Mouse (Mus musculus) heart, embryonic 15.5 days (tissue): ENCODE measurements at regions not wholly inside any gene's neighbourhood (a gene's known extent, or its start where the extent isn't known, plus 50 kb on each side); places are given as distances from the start of the nearest gene placed in this dataset.

Experiments used
- ATAC-seq: fragments of 200-750 bp; cut with Nextera tagmentation; replicated peaks from 2 replicates; pipeline ENCODE4 v1.8.0; 2017; ENCODE audit warnings: low read depth, moderate TSS enrichment; ENCODE audit not compliant: insufficient number of reproducible peaks, insufficient read depth, low FRiP score
- H3K27ac ChIP-seq: fragments of 300-500 bp; sonication (generic); 2 replicates; pipeline ENCODE4 v1.5.1; 2015; ENCODE audit warnings: mild to moderate bottlenecking, inconsistent platforms
- H3K27me3 ChIP-seq: fragments of 300-500 bp; sonication (generic); 2 replicates; pipeline ENCODE4 v1.6.1; 2015; ENCODE audit warnings: inconsistent platforms
- H3K36me3 ChIP-seq: fragments of 300-500 bp; sonication (generic); 2 replicates; pipeline ENCODE4 v1.6.1; 2015; ENCODE audit warnings: mild to moderate bottlenecking, inconsistent platforms
- H3K4me1 ChIP-seq: fragments of 300-500 bp; sonication (generic); replicated peaks from 2 replicates; pipeline ENCODE4 v1.6.1; 2015; ENCODE audit warnings: inconsistent platforms
- H3K4me2 ChIP-seq: fragments of 300-500 bp; sonication (generic); 2 replicates; pipeline ENCODE4 v1.6.1; 2015; ENCODE audit warnings: inconsistent platforms, mild to moderate bottlenecking, moderate library complexity
- H3K4me3 ChIP-seq: fragments of 300-500 bp; sonication (generic); 2 replicates; pipeline ENCODE4 v1.5.1; 2015; ENCODE audit warnings: mild to moderate bottlenecking, inconsistent platforms
- H3K9ac ChIP-seq: fragments of 300-500 bp; sonication (generic); 2 replicates; pipeline ENCODE4 v1.6.1; 2015; ENCODE audit warnings: mild to moderate bottlenecking, inconsistent platforms
- H3K9me3 ChIP-seq: fragments of 300-500 bp; sonication (generic); replicated peaks from 2 replicates; pipeline ENCODE4 v1.6.1; 2016; ENCODE audit warnings: inconsistent platforms
- WGBS: fragments of 180-500 bp; shearing (Covaris S2); methylation state at CpG from one replicate; pipeline ENCODE4 v1.1.7; 2015; ENCODE audit warnings: mixed read lengths; 5-methylcytosine and 5-hydroxymethylcytosine counted together

DNA sequence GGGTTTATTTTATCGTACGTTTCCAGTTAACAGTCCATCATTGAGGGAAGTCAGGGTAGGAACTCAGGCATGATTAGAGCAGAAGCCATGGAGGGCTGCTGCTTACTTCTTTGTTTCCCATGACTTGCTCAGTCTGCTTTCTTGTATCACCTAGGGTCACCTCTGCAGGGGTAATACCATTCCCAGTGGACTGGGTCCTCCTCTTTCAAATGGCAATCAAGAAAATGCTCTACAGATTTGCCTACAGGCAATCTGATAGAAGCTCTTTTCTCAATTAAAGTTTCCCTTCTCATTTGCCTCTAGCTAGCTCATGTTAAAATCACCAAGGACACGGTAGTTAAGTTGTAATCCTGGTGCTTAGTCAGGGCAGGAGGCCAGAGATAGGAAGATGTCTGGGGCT lies 72.5 kb upstream of the Mboat1 start:
- Histone ChIP-seq H3K4me1 (no peaks in the 10 kb centered on the region), H3K9ac (no peak overlapping the region), H3K27me3 (no peaks in the 10 kb centered on the region), H3K4me3 (no peak overlapping the region), H3K4me2 (no peak overlapping the region), H3K9me3 (no peaks in the 10 kb centered on the region), H3K36me3 (no peaks in the 10 kb centered on the region), H3K27ac (no peak overlapping the region)
- 68% methylated on average over 3 of the region's 3 CpGs for WGBS
- ATAC-seq: no peak

- Histone ChIP-seq H3K9me3 (no peaks in the 10 kb centered on the region), H3K4me2 (no peak overlapping the region), H3K27me3 (no peaks in the 10 kb centered on the region), H3K4me3 (no peak overlapping the region), H3K27ac (no peak overlapping the region), H3K36me3 (no peaks in the 10 kb centered on the region), H3K4me1 (no peaks in the 10 kb centered on the region), H3K9ac (no peak overlapping the region)
- 79% methylated on average over 4 of the region's 4 CpGs for WGBS
- ATAC-seq: no peak
Measured at GRCm38 (mm10) chr13:30062285-30062684, 74.0 kb upstream of the Mboat1 start.

DNA sequence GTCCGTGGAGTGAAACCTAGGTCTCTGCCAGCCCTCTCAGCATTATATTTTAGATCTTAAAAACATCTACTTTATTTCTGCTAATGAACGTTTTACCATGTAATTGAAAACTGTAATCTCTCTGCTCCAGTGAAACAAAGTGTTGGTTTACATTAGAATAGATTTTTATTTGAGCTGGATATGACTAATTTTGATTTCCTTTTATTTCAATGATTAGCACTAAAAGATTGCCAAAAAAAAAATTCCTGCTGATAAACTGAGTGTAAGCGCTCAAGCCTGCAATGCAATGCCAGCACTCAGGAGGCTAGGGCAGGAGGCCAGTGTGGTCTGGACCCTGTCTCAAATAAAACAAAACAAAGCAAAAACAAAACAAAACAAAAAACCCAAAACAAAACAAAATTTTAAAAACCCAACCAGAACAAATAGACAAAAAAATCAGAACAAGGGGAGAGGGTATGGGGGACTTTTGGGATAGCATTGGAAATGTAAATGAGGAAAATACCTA lies 69.3 kb upstream of the E2f3 start:
- H3K36me3 ChIP-seq: no peaks in the 10 kb centered on the region
- no peak overlapping the region for H3K4me2 ChIP-seq
- no peaks in the 10 kb centered on the region for H3K27me3 ChIP-seq
- 73% methylated on average over 3 of the region's 3 CpGs for WGBS
- H3K4me1 ChIP-seq: no peaks in the 10 kb centered on the region
- H3K9me3 ChIP-seq: no peaks in the 10 kb centered on the region
- H3K9ac ChIP-seq: no peak overlapping the region
- no peak for ATAC-seq
- H3K27ac ChIP-seq: no peak overlapping the region
- no peak overlapping the region for H3K4me3 ChIP-seq

GRCm38 (mm10) chr13:30051891-30052550 lies 66.2 kb upstream of the E2f3 start:
- H3K27me3 ChIP-seq: no peaks in the 10 kb centered on the region
- H3K9me3 ChIP-seq: no peaks in the 10 kb centered on the region
- no peak overlapping the region for H3K27ac ChIP-seq
- no peaks in the 10 kb centered on the region for H3K36me3 ChIP-seq
- no peak overlapping the region for H3K4me3 ChIP-seq
- H3K4me1 ChIP-seq: no peaks in the 10 kb centered on the region
- no peak for ATAC-seq
- no peak overlapping the region for H3K4me2 ChIP-seq
- WGBS: 59% methylated on average over 16 of the region's 16 CpGs
- no peak overlapping the region for H3K9ac ChIP-seq

DNA sequence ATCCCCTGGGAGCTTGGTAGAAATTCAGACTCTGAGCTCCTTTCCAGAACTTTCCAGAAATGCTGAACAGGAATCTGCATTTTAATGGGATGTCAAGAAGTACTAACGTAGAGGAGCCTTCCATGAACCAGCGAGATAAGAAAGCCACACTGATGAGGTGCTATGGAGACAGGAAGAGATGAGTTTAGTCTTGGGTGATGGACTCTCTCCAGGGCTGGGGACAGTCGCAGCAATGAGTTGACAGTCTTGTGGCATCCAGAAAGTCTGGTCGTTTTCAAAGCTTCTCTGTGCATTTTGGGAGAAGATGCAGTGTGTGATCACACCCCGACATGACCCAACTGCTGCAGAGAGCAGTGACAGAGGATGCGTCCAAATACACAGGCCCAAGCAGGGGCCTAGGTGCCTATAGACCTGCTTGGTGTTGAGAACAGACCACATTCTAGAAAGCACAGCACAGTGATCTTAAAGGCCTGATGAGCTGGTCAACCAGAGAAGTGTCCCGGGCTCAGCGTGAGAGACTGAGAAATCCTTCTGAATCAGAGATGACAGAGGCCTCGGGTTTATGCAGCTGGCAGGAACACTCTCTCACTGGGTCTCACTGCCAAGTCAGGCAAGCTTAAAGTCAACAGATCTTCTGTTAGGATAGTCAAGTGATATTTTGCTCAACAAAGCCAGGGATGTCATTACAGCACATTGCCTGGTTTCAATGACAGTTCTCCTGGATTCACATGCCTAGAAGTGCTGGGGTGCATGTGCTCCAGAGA lies 65.1 kb upstream of the E2f3 start:
- no peak overlapping the region for H3K4me3 ChIP-seq
- H3K4me2 ChIP-seq: no peak overlapping the region
- no peaks in the 10 kb centered on the region for H3K9me3 ChIP-seq
- 66% methylated on average over 9 of the region's 9 CpGs for WGBS
- H3K36me3 ChIP-seq: no peaks in the 10 kb centered on the region
- no peaks in the 10 kb centered on the region for H3K27me3 ChIP-seq
- H3K27ac ChIP-seq: no peak overlapping the region
- ATAC-seq: no peak
- no peaks in the 10 kb centered on the region for H3K4me1 ChIP-seq
- no peak overlapping the region for H3K9ac ChIP-seq

- ATAC-seq: no peak
- Histone ChIP-seq H3K4me3 (no peak overlapping the region), H3K36me3 (no peaks in the 10 kb centered on the region), H3K27me3 (no peaks in the 10 kb centered on the region), H3K4me1 (0 out of 2 replicates have a peak, but pooled peaks cover under 1% of the 10 kb centered on the region), H3K4me2 (no peak overlapping the region), H3K27ac (no peak overlapping the region), H3K9me3 (no peaks in the 10 kb centered on the region), H3K9ac (no peak overlapping the region)
- 50% methylated on average over 11 of the region's 11 CpGs for WGBS
Measured at GRCm38 (mm10) chr13:30048260-30048859, 62.5 kb upstream of the E2f3 start.

DNA sequence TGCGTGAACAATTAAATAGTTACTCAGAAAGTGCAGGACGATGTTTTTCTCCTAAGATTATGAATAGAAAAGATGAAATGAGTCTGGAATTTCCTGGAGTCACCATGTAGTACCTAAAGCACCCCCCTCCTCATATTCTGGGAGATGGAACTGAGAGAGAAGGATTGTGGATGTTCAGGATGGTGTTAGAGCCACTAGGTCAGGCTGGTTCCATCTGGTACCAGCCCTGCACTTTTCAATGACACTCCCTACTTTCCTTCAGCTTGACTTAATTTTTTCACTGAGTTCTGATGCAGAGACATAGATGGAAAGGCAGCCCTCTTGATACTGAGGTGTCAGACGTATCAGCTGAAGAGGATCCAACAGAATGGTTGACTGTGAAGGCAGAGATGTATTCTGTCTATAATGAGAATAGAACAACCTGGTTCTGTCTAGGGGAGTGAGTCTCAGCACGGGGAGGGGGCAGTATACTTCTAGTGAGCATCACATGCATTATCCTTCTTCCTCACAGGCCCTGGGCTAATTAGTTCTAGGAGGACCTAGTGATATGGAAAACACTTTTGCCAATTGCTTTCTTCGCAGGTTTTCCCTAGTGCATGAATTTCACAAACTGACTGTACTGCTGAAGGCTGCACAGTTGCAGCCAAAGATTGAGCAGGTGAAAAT lies 60.8 kb upstream of the E2f3 start:
- 81% methylated on average over 5 of the region's 5 CpGs for WGBS
- Histone ChIP-seq H3K4me3 (no peak overlapping the region), H3K27me3 (no peaks in the 10 kb centered on the region)

GRCm38 (mm10) chr13:30046061-30046460 lies 60.2 kb upstream of the E2f3 start:
- 67% methylated on average over 15 of the region's 15 CpGs for WGBS
- Histone ChIP-seq H3K27me3 (no peaks in the 10 kb centered on the region), H3K9ac (no peak overlapping the region), H3K4me2 (no peak overlapping the region), H3K27ac (no peak overlapping the region), H3K36me3 (no peaks in the 10 kb centered on the region), H3K4me1 (peaks cover 9% of the 10 kb centered on the region; the same call in 1 of the 2 replicates), H3K4me3 (no peak overlapping the region), H3K9me3 (no peaks in the 10 kb centered on the region)
- no peak for ATAC-seq

More for the DNA sequence above, 60.8 kb upstream of the E2f3 start:
- Histone ChIP-seq H3K9ac (no peak overlapping the region), H3K36me3 (no peaks in the 10 kb centered on the region), H3K4me1 (peaks cover 9% of the 10 kb centered on the region; the same call in 1 of the 2 replicates), H3K9me3 (no peaks in the 10 kb centered on the region), H3K4me2 (no peak overlapping the region), H3K27ac (no peak overlapping the region)
- ATAC-seq: no peak

- Histone ChIP-seq H3K27ac (no peak overlapping the region), H3K4me2 (no peak overlapping the region), H3K4me1 (peaks cover 9% of the 10 kb centered on the region; the same call in 1 of the 2 replicates), H3K4me3 (no peak overlapping the region), H3K36me3 (no peaks in the 10 kb centered on the region), H3K9ac (no peak overlapping the region), H3K27me3 (no peaks in the 10 kb centered on the region), H3K9me3 (no peaks in the 10 kb centered on the region)
- WGBS: 79% methylated on average over 6 of the region's 6 CpGs
- no peak for ATAC-seq
Measured at GRCm38 (mm10) chr13:30045225-30045624, 59.4 kb upstream of the E2f3 start.

- WGBS: 77% methylated on average over 2 of the region's 2 CpGs
- no peaks in the 10 kb centered on the region for H3K36me3 ChIP-seq
- no peaks in the 10 kb centered on the region for H3K9me3 ChIP-seq
- H3K27ac ChIP-seq: no peak overlapping the region
- H3K4me1 ChIP-seq: peaks cover 9% of the 10 kb centered on the region; the same call in 1 of the 2 replicates
- no peak for ATAC-seq
- no peak overlapping the region for H3K9ac ChIP-seq
- no peaks in the 10 kb centered on the region for H3K27me3 ChIP-seq
- H3K4me2 ChIP-seq: no peak overlapping the region
- no peak overlapping the region for H3K4me3 ChIP-seq
Measured at GRCm38 (mm10) chr13:30044790-30045189, 58.9 kb upstream of the E2f3 start.

DNA sequence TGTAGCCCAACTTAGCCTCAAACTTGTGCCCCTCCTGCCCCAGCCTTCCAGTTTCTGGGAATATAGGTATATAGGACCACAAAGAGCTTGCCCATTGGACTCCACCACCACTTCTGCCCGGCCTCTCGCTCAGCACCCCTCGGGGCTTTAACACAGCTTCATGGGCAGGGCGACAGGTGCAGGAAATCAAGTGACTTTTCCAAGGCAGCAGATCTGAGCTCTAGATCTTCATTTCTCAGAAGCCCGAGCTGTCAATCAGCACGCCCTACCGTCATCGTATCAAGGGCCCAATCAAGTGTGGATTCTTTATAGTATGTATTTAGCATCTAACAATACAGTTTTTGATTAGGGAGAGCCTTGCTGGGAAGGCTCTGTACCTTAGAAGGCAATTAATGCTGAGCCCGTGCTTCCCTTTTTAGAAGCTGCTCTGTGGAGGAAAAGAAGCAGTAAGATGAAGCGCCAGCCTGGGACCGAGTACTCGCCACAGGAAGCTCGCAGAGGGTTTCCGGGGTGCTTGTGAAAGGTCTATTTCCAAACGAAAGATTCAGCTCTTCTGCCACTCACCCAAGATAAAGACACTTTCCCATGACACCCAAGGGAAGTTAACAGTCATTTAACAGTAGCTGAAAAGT lies 56.9 kb upstream of the E2f3 start:
- no peak overlapping the region for H3K4me3 ChIP-seq

More for the DNA sequence above, 56.9 kb upstream of the E2f3 start:
- Histone ChIP-seq H3K4me1 (peaks cover 9% of the 10 kb centered on the region; the same call in 1 of the 2 replicates), H3K9me3 (no peaks in the 10 kb centered on the region), H3K9ac (no peak overlapping the region), H3K36me3 (no peaks in the 10 kb centered on the region), H3K27ac (no peak overlapping the region), H3K27me3 (no peaks in the 10 kb centered on the region), H3K4me2 (peak overlapping the region; percentile 41)
- no peak for ATAC-seq
- WGBS: 47% methylated on average over 15 of the region's 15 CpGs
